Mouse (Mus musculus): Measurements from ENCODE around the gene Scap.
"Not testable (repeated sequence)": the region's sequence is repeated elsewhere in the genome, so short reads cannot be mapped to it uniquely, and the experiment has no call there.

The Scap gene

DNA sequence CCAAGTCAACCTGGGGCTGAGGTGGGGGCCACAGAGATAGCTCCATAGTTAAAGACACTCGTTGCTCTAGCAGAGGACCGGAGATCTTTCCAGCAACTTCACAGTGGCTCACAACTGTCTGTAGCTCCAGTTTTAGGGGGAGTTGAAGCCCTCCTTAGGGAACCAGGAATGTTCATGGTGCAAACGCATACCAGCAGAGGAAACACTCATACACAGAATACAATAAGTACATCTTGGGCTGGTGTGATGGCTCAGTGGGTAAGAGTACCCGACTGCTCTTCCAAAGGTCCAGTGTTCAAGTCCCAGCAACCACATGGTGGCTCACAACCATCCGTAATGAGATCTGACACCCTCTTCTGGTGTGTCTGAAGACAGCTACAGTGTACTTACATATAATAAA lies 2.2 kb upstream of the Scap start:
- DNase-seq (ENCODE audit: low read depth, low spot score), result not testable (repeated sequence)

- no peak for DNase-seq (ENCODE audit: low read depth, low spot score)
Observed at GRCm38 (mm10) chr9:110333896-110334259, 790 bp downstream of the Scap start.

DNA sequence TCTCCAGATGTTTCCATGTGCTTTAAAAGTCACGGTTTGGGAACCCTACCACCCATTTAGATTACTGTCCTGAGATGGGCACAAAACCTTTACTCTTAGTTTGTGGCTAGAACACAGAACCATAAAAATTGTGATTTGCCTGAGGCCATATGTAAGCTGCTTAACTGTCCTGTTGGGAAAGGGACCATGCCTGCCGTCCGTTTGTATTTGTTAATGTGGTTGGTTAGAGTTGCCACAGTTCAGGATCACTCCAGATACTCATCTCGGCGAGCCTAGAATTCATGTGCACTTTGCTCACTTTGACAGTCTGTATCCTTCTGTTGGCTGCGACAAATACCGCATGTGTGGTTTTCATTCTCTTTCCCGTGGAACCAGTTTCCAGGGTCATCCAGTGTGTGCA lies 1.8 kb downstream of the Scap start:
- no peak for DNase-seq (ENCODE audit: low read depth, low spot score)

DNA sequence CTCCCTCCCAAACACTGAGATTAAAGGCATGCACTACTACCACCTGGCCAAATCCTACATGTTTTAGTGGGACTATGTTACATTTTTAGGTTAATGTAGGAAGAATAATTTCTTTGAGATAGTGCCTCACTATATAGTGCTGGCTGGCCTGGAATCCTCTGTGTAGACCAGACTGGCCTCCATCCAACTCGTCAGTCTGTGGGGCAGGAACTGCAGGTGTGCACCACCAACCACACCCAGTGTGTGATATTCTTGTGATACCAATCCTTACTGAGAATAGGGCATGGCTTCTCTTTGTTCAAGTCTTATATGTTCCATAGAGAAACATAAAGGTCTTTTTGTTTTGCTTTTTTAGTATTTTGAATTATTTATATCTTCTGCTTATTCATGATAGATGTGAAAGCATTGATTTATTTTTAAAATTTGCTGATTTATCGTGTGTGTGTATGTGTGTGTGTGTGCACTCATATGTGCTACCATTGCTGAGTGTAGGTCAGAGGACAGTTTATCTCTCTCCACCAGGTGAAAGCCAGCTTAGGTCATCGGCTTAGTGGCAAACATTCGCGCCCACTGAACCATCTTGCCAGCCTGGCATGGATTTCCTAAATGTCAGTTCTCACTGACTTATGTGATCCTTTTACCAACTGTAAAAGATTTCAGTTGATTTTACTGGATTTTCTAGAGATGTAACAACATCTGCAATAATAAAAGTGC lies 7.1 kb downstream of the Scap start:
- DNase-seq (ENCODE audit: low read depth, low spot score), result no peak

- DNase-seq (ENCODE audit: low read depth, low spot score), result no peak
Observed at GRCm38 (mm10) chr9:110342008-110342407, 8.9 kb downstream of the Scap start.

GRCm38 (mm10) chr9:110343805-110344204 lies 10.7 kb downstream of the Scap start:
- DNase-seq (ENCODE audit: low read depth, low spot score), result no peak

- DNase-seq (ENCODE audit: low read depth, low spot score), result no peak
Observed at GRCm38 (mm10) chr9:110345057-110345739, 12.1 kb downstream of the Scap start.

GRCm38 (mm10) chr9:110348899-110349298 lies 15.8 kb downstream of the Scap start:
- DNase-seq (ENCODE audit: low read depth, low spot score), result peak; percentile 47

DNA sequence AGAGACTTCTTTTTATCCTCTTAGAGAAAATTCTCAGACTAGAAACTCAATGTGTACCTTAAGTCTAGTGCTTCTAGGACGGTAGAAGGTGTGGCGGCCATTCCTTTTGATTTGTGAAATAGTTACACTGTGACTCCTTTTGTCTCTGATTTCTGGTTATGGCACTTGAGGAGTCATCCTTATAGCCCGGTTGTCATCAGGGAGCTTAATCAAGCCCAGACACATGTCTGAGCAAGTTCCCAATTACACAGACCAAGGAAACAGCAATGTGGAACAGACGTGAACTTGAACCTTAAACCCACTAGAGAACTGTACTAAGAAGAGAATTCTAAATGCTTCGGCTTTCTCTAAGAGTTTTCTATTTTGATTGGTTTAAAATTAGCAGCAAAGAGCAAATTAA lies 17.1 kb downstream of the Scap start:
- no peak for DNase-seq (ENCODE audit: low read depth, low spot score)

DNA sequence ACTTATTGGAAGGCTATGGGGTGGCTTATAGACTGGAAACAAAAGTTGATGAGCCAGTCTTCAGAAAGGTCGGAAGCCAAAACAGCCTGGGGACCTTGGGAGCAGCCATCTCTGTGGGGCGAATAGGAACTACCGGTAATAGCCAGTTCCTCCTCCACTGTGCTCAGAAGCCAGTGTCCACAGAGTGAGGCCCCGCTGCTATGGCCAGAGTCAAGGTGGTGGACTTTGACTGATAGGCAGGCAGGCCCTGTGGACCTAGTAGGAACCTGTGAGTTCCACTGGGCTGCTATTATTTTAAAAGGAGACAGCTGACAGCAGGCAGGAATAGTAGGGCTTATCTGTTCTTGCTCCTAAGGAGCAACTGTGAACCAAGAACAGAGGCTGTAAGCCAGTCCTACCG lies 17.5 kb downstream of the Scap start:
- DNase-seq (ENCODE audit: low read depth, low spot score), result no peak

- no peak for DNase-seq (ENCODE audit: low read depth, low spot score)
Observed at GRCm38 (mm10) chr9:110351350-110351749, 18.3 kb downstream of the Scap start.

GRCm38 (mm10) chr9:110351932-110352632 lies 19.0 kb downstream of the Scap start:
- no peak for DNase-seq (ENCODE audit: low read depth, low spot score)

DNA sequence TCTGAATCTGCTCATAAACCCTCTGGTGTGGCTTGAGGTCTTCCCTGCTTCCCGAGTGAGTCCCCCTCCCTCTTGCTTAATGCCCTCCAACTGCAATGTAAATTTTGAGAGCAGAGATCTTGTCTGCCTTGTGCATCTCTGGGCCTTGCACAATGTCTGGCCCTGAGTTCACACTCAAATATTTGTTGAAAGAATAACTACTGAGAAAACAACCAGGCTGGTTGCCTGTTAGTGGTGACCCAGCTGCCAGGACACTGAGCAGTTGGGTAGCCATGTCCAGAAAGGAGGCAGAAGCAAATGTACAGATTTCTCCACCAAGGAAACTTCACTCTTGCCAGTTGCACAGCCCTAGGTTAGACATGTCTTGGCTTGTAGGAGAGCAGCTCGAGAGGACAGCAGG lies 25.3 kb downstream of the Scap start:
- no peak for DNase-seq (ENCODE audit: low read depth, low spot score)

DNA sequence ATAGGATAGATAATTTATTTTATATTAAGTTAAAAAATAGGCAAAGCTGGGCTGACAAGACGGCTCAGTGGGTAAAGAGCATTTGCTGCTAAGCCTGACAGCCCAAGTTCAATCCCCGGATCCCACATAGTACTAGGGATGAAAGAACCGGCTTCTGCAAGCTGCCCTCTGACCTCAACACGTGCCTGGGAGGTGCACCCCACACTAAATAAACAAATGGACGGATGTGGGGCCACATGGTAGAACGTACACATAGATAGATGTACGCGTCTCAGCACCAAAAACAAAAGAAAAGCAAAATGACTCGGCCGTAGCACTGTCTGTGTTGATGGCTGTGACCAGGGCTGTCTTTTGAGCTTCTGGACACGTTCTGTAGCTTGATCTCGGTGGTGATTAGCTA lies 28.2 kb downstream of the Scap start:
- no peak for DNase-seq (ENCODE audit: low read depth, low spot score)

DNA sequence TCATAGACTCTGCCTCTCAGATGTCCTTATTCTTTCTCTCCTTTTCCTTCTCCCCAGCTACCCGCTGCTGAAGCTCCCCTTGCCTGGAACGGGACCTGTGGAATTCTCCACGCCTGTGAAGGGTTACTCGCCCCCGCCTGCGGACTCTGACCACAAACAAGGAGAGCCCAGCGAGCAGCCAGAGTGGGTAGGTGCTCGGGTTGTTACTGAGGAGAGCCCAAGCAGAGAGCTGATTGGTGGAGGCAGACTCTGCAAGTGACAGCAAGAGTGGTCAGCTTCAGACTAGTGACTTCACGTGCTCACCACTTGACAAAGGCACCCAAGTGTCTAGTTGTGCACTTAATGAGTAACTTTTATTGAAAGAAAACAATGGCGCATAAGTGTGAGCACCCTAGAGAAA lies 29.2 kb downstream of the Scap start:
- no peak for DNase-seq (ENCODE audit: low read depth, low spot score)

- no peak for DNase-seq (ENCODE audit: low read depth, low spot score)
Observed at GRCm38 (mm10) chr9:110366746-110367145, 33.7 kb downstream of the Scap start.

- no peak for DNase-seq (ENCODE audit: low read depth, low spot score)
Observed at GRCm38 (mm10) chr9:110369860-110370259, 36.8 kb downstream of the Scap start.

GRCm38 (mm10) chr9:110373871-110374270 lies 40.8 kb downstream of the Scap start:
- no peak for DNase-seq (ENCODE audit: low read depth, low spot score)

GRCm38 (mm10) chr9:110375668-110376067 lies 42.6 kb downstream of the Scap start:
- DNase-seq (ENCODE audit: low read depth, low spot score), result no peak

- not testable (repeated sequence) for DNase-seq (ENCODE audit: low read depth, low spot score)
Observed at GRCm38 (mm10) chr9:110377655-110378054, 44.6 kb downstream of the Scap start.

GRCm38 (mm10) chr9:110379361-110379760 lies 46.3 kb downstream of the Scap start:
- no peak for DNase-seq (ENCODE audit: low read depth, low spot score)

GRCm38 (mm10) chr9:110380662-110381061 lies 47.6 kb downstream of the Scap start:
- DNase-seq (ENCODE audit: low read depth, low spot score), result peak; percentile 73

- DNase-seq (ENCODE audit: low read depth, low spot score), result no peak
Observed at GRCm38 (mm10) chr9:110381292-110381691, 48.2 kb downstream of the Scap start.
